Comparison of ENCODE assay signal across 11 mouse cellular contexts in genomic region chr2:180215951-180216350, GRCm38 (mm10). TPM values are rescaled to one million over a fixed set of nuclear protein-coding genes. Genes with fewer than 3 reads are reported as not detected.
DNase-seq lines count a peak whose midpoint lies in the region; ATAC-seq lines count a peak whose summit lies in the region.
"Had no signal": no experiment of that assay in that cellular context is flagged by ENCODE, and none has a peak within 500 bp of the region (broad histone marks: within the 10 kb centered on the region; RNA-seq: fewer than 3 reads in every experiment).

No protein-coding gene starts in this region.

- H3K4me3 ChIP-seq in liver, embryonic 13.5 days (replicated peaks): no peak overlapping the region
- no peak overlapping the region for H3K4me3 ChIP-seq in midbrain, embryonic 14.5 days (replicated peaks; ENCODE audit: low read depth, low read length)

- H3K4me1 ChIP-seq in liver, embryonic 13.5 days (replicated peaks): peaks cover 22% of the 10 kb centered on the region
- no peaks in the 10 kb centered on the region for H3K4me1 ChIP-seq in midbrain, embryonic 14.5 days (ENCODE audit: control insufficient read depth, insufficient read depth, low read length)

- 0 out of 2 replicates have a peak, but pooled peaks cover 3% of the 10 kb centered on the region for H3K9me3 ChIP-seq in liver, embryonic 13.5 days (replicated peaks)
- H3K9me3 ChIP-seq in midbrain, embryonic 14.5 days (ENCODE audit: control insufficient read depth, low read length): no peaks in the 10 kb centered on the region

- no peak overlapping the region for H3K27ac ChIP-seq in liver, embryonic 13.5 days
- no peak overlapping the region for H3K27ac ChIP-seq in midbrain, embryonic 14.5 days (replicated peaks; ENCODE audit: low read depth, low read length)

- WGBS in liver, embryonic 13.5 days (ENCODE audit: insufficient replicate concordance): 48% methylated on average over 6 of the region's 6 CpGs
- 89% methylated on average over 6 of the region's 6 CpGs for WGBS in midbrain, embryonic 14.5 days

- intact Hi-C loops in heart, postnatal 14 days (cut with DNase I): no loop called here

- H3K9ac ChIP-seq in liver, embryonic 13.5 days: no peak overlapping the region
- H3K9ac ChIP-seq in midbrain, embryonic 14.5 days (replicated peaks; ENCODE audit: low read length): no peak overlapping the region

- peak; percentile 89 for DNase-seq in 3134 (ENCODE audit: extremely low read depth, insufficient read length, low spot score)
- peak; percentile 92 for DNase-seq in adrenal gland, adult 2 months
- DNase-seq in heart, postnatal 14 days: peak; percentile 50 to 53
- DNase-seq in liver, embryonic 13.5 days: no peak
- no peak for DNase-seq in urinary bladder, adult 18-20 months (ENCODE audit: low spot score in 2 of 2)
- DNase-seq in spleen, adult 12 weeks (ENCODE audit: low spot score): no peak
- DNase-seq in frontal cortex, postnatal 10 days (ENCODE audit: low spot score in 2 of 2): no peak
- DNase-seq in midbrain, embryonic 14.5 days: no peak
- DNase-seq: cerebellum, postnatal 14 days had no signal

- no peaks in the 10 kb centered on the region for H3K27me3 ChIP-seq in liver, embryonic 13.5 days
- no peaks in the 10 kb centered on the region for H3K27me3 ChIP-seq in midbrain, embryonic 14.5 days (ENCODE audit: control insufficient read depth, insufficient read depth, low read length)
- H3K27me3 ChIP-seq: Patski had no signal

- H3K36me3 ChIP-seq in liver, embryonic 13.5 days: no peaks in the 10 kb centered on the region
- H3K36me3 ChIP-seq in midbrain, embryonic 14.5 days (ENCODE audit: control insufficient read depth, insufficient read depth, low read length): no peaks in the 10 kb centered on the region

- ATAC-seq in liver, embryonic 13.5 days (ENCODE audit: low read depth): 0 out of 2 replicates have a peak, but pooled peaks have one; percentile 10
- no peak for ATAC-seq in midbrain, embryonic 14.5 days (ENCODE audit: low FRiP score, low TSS enrichment)
- ATAC-seq: Patski had no signal

- H3K4me2 ChIP-seq in liver, embryonic 13.5 days: no peak overlapping the region
- H3K4me2 ChIP-seq in midbrain, embryonic 14.5 days (ENCODE audit: low read length): no peak overlapping the region
- H3K4me2 ChIP-seq: midbrain, embryonic 11.5 days had no signal

RNA-seq across cellular contexts. Expression of gene Lama5, which starts 9.7 kb away (rescaled TPM):
- 10 to 100 TPM; 30.7 to 35.0 TPM for total RNA-seq in adrenal gland, adult 2 months (2021)
- polyA plus RNA-seq in adrenal gland, adult 2 months (2012; rRNA removed): 41.7 and 48.7 TPM in 2 replicates
- 10 to 100 TPM; 43.1 to 63.7 TPM for total RNA-seq in heart, postnatal 14 days (2021)
- polyA plus RNA-seq in liver, embryonic 13.5 days (2015; fragmentation: Nextera tagmentation; extraction: Ambion mirVana): 1.5 and 1.9 TPM in 2 replicates
- polyA plus RNA-seq in midbrain, embryonic 14.5 days (2014; fragmentation: Nextera tagmentation; extraction: Ambion mirVana): 1.2 and 1.8 TPM in 2 replicates

RNA-seq across cellular contexts. Expression of gene Rps21, which starts 41.2 kb away (rescaled TPM):
- total RNA-seq in adrenal gland, adult 2 months (2021): 100 to 1,000 TPM; 380 to 873 TPM
- polyA plus RNA-seq in adrenal gland, adult 2 months (2012; rRNA removed): 1,054 and 1,398 TPM in 2 replicates
- 100 to 1,000 TPM; 460 to 507 TPM for total RNA-seq in heart, postnatal 14 days (2021)
- 525 and 552 TPM in 2 replicates for polyA plus RNA-seq in liver, embryonic 13.5 days (2015; fragmentation: Nextera tagmentation; extraction: Ambion mirVana)
- 409 and 512 TPM in 2 replicates for polyA plus RNA-seq in midbrain, embryonic 14.5 days (2014; fragmentation: Nextera tagmentation; extraction: Ambion mirVana)

RNA-seq across cellular contexts. Expression of gene Adrm1, which starts 44.7 kb away (rescaled TPM):
- 100 to 1,000 TPM; 152 to 183 TPM for total RNA-seq in adrenal gland, adult 2 months (2021)
- 280 and 296 TPM in 2 replicates for polyA plus RNA-seq in adrenal gland, adult 2 months (2012; rRNA removed)
- total RNA-seq in heart, postnatal 14 days (2021): 10 to 100 TPM; 87.1 to 95.9 TPM
- 151 and 159 TPM in 2 replicates for polyA plus RNA-seq in liver, embryonic 13.5 days (2015; fragmentation: Nextera tagmentation; extraction: Ambion mirVana)
- polyA plus RNA-seq in midbrain, embryonic 14.5 days (2014; fragmentation: Nextera tagmentation; extraction: Ambion mirVana): 158 and 179 TPM in 2 replicates

RNA-seq across cellular contexts. Expression of gene Cables2, which starts 57.3 kb away (rescaled TPM):
- 10 to 100 TPM; 13.1 to 14.7 TPM for total RNA-seq in adrenal gland, adult 2 months (2021)
- polyA plus RNA-seq in adrenal gland, adult 2 months (2012; rRNA removed): 19.4 and 28.8 TPM in 2 replicates
- 10 to 100 TPM; 14.3 to 14.6 TPM for total RNA-seq in heart, postnatal 14 days (2021)
- polyA plus RNA-seq in liver, embryonic 13.5 days (2015; fragmentation: Nextera tagmentation; extraction: Ambion mirVana): 4.2 and 4.4 TPM in 2 replicates
- polyA plus RNA-seq in midbrain, embryonic 14.5 days (2014; fragmentation: Nextera tagmentation; extraction: Ambion mirVana): 32.0 and 37.5 TPM in 2 replicates

Comparison
In these comparisons a context has a peak if more than half of its experiments do, and no peak if none do; other contexts are left out.
1. DNase-seq: peak in 3134 (single experiment), adrenal gland, adult 2 months (single experiment) and heart, postnatal 14 days (2 of 2); none in liver, embryonic 13.5 days (single experiment), urinary bladder, adult 18-20 months (0 of 2), spleen, adult 12 weeks (single experiment), frontal cortex, postnatal 10 days (0 of 2) and midbrain, embryonic 14.5 days (single experiment).
2. RNA of gene Lama5, which starts 9.7 kb away (polyA plus RNA-seq): 41.7 to 48.7 TPM in adrenal gland, adult 2 months; 1.5 to 1.9 TPM in liver, embryonic 13.5 days and 1.2 to 1.8 TPM in midbrain, embryonic 14.5 days; every median in the first group is over 10 times any median in the second.